Mouse (Mus musculus) neural tube, embryonic 13.5 days (tissue): ENCODE measurements around the gene Gm17584. TPM values are rescaled to one million over a fixed set of nuclear protein-coding genes. Genes with fewer than 3 reads are reported as not detected.
"Not testable (repeated sequence)": the region's sequence is repeated elsewhere in the genome, so short reads cannot be mapped to it uniquely, and the experiment has no call there.

Experiments used
- ATAC-seq: fragments of 200-750 bp; cut with Nextera tagmentation; 2 replicates; pipeline ENCODE4 v1.8.0; 2017; ENCODE audit warnings: low read depth, mild to moderate bottlenecking, moderate TSS enrichment, moderate library complexity
- H3K27ac ChIP-seq: fragments of 300-500 bp; sonication (generic); replicated peaks from 2 replicates; pipeline ENCODE4 v1.5.1; 2015; ENCODE audit warnings: moderate library complexity, mild to moderate bottlenecking, inconsistent platforms
- H3K27me3 ChIP-seq: fragments of 300-500 bp; sonication (generic); 2 replicates; pipeline ENCODE4 v1.6.1; 2015; ENCODE audit warnings: mild to moderate bottlenecking, inconsistent platforms
- H3K36me3 ChIP-seq: fragments of 300-500 bp; sonication (generic); 2 replicates; pipeline ENCODE4 v1.6.1; 2015; ENCODE audit warnings: mild to moderate bottlenecking, inconsistent platforms
- H3K4me1 ChIP-seq: fragments of 300-500 bp; sonication (generic); replicated peaks from 2 replicates; pipeline ENCODE4 v1.6.1; 2015; ENCODE audit warnings: inconsistent platforms
- H3K4me2 ChIP-seq: fragments of 300-500 bp; sonication (generic); 2 replicates; pipeline ENCODE4 v1.6.1; 2015; ENCODE audit warnings: inconsistent platforms, mild to moderate bottlenecking, moderate library complexity
- H3K4me3 ChIP-seq: fragments of 300-500 bp; sonication (generic); 2 replicates; pipeline ENCODE4 v1.5.1; 2015; ENCODE audit warnings: mild to moderate bottlenecking, inconsistent platforms
- H3K9ac ChIP-seq: fragments of 300-500 bp; sonication (generic); 2 replicates; pipeline ENCODE4 v1.6.1; 2015; ENCODE audit warnings: moderate library complexity, mild to moderate bottlenecking, inconsistent platforms
- H3K9me3 ChIP-seq: fragments of 300-500 bp; sonication (generic); 2 replicates; pipeline ENCODE4 v1.6.1; 2016; ENCODE audit warnings: inconsistent platforms
- WGBS: fragments of 180-500 bp; shearing (Covaris S2); methylation state at CpG from one replicate; pipeline ENCODE4 v1.1.7; 2015; 5-methylcytosine and 5-hydroxymethylcytosine counted together
- polyA plus RNA-seq: library from polyadenylated mRNA; unstranded; fragments of >200 nt; fragmentation: Nextera tagmentation; extraction: Ambion mirVana; gene quantifications from 2 replicates; pipeline ENCODE4 v1.2.1, GENCODE M21; 2015

Gene Gm17584
- not detected in 2 replicates for polyA plus RNA-seq

- H3K9me3 ChIP-seq, H3K4me3 ChIP-seq, ATAC-seq, H3K4me1 ChIP-seq, H3K9ac ChIP-seq, H3K27me3 ChIP-seq, H3K36me3 ChIP-seq, H3K27ac ChIP-seq, H3K4me2 ChIP-seq: not testable (repeated sequence)
- no CpG with 5 or more reads among the region's 4 CpGs for WGBS
These were observed at the start of gene Gm17584 for GRCm38 (mm10) chrX:124500263-124500662. Gene Gm17584, plus strand, starts transcription at chrX:124500563.

Other genes starting within 250 kb of the Gm17584 start
- gene Gm17469, start 129.3 kb downstream of the Gm17584 start, polyA plus RNA-seq = not detected in 2 replicates